Mouse (Mus musculus): ENCODE measurements around the gene Cdh23.

- no peak for TF ChIP-seq POLR2A (IDR thresholded peaks at IDR 0.05; ENCODE audit: insufficient read length, low read depth)
- TF ChIP-seq MAX (IDR thresholded peaks at IDR 0.05; ENCODE audit: low read depth): no peak
- no peak for TF ChIP-seq CEBPB (IDR thresholded peaks at IDR 0.05; ENCODE audit: insufficient read depth, poor library complexity, severe bottlenecking)
Measured at GRCm38 (mm10) chr10:60411794-60412193, 284.5 kb downstream of the Cdh23 start.

All from myocyte (in vitro differentiated cells).